Mouse (Mus musculus) hindbrain, embryonic 11.5 days (tissue): ENCODE measurements at regions not wholly inside any gene's neighbourhood (a gene's known extent, or its start where the extent isn't known, plus 50 kb on each side); places are given as distances from the start of the nearest gene placed in this dataset.
"Not testable (repeated sequence)": the region's sequence is repeated elsewhere in the genome, so short reads cannot be mapped to it uniquely, and the experiment has no call there.

ENCODE experiments used
- ATAC-seq: fragments of 200-750 bp; cut with Nextera tagmentation; 2 replicates; pipeline ENCODE4 v1.8.0; 2017; ENCODE audit warnings: mild to moderate bottlenecking, moderate TSS enrichment, moderate library complexity; ENCODE audit not compliant: low FRiP score
- DNase-seq: peaks from one replicate; pipeline ENCODE4 v3.0.0-alpha.2; 2015; ENCODE audit warnings: low spot score
- H3K27ac ChIP-seq: fragments of 300-500 bp; sonication (generic); 2 replicates; pipeline ENCODE4 v1.5.1; 2014; ENCODE audit warnings: mild to moderate bottlenecking, low read depth, low read length
- H3K27me3 ChIP-seq: fragments of 300-500 bp; sonication (generic); 2 replicates; pipeline ENCODE4 v1.6.1; 2014; ENCODE audit warnings: mild to moderate bottlenecking, low read length, moderate library complexity, mixed read lengths; ENCODE audit not compliant: control insufficient read depth, insufficient read depth
- H3K36me3 ChIP-seq: fragments of 300-500 bp; sonication (generic); 2 replicates; pipeline ENCODE4 v1.6.1; 2014; ENCODE audit warnings: mild to moderate bottlenecking, low read length, moderate library complexity, mixed read lengths; ENCODE audit not compliant: control insufficient read depth, insufficient read depth
- H3K4me1 ChIP-seq: fragments of 300-500 bp; sonication (generic); replicated peaks from 2 replicates; pipeline ENCODE4 v1.6.1; 2014; ENCODE audit warnings: low read length, mixed read lengths; ENCODE audit not compliant: control insufficient read depth, insufficient read depth
- H3K4me2 ChIP-seq: fragments of 300-500 bp; sonication (generic); replicated peaks from 2 replicates; pipeline ENCODE4 v1.6.1; 2014; ENCODE audit warnings: mild to moderate bottlenecking, low read depth, low read length
- H3K4me3 ChIP-seq: fragments of 300-500 bp; sonication (generic); 2 replicates; pipeline ENCODE4 v1.5.1; 2014; ENCODE audit warnings: low read depth, low read length
- H3K9ac ChIP-seq: fragments of 300-500 bp; sonication (generic); 2 replicates; pipeline ENCODE4 v1.6.1; 2014; ENCODE audit warnings: low read depth, low read length
- H3K9me3 ChIP-seq: fragments of 300-500 bp; sonication (generic); 2 replicates; pipeline ENCODE4 v1.6.1; 2016; ENCODE audit warnings: low read length; ENCODE audit not compliant: control insufficient read depth
- WGBS: fragments of 180-500 bp; shearing (Covaris S2); extraction: QIAGEN DNeasy Blood & Tissue Kit; methylation state at CpG from one replicate; pipeline ENCODE4 v1.1.7; 2014; 5-methylcytosine and 5-hydroxymethylcytosine counted together

- no peaks in the 10 kb centered on the region for H3K4me1 ChIP-seq
- no peak overlapping the region for H3K4me3 ChIP-seq
- no peak overlapping the region for H3K9ac ChIP-seq
- H3K9me3 ChIP-seq = no peaks in the 10 kb centered on the region
- ATAC-seq = no peak
- no peak for DNase-seq
- H3K36me3 ChIP-seq = no peaks in the 10 kb centered on the region
- H3K4me2 ChIP-seq = no peak overlapping the region
- WGBS = 70% methylated on average over 5 of the region's 5 CpGs
- H3K27me3 ChIP-seq = no peaks in the 10 kb centered on the region
- H3K27ac ChIP-seq = no peak overlapping the region
Measured at GRCm38 (mm10) chr14:37820918-37821632, 686.0 kb upstream of the Ghitm start.

- ATAC-seq = no peak
Measured at GRCm38 (mm10) chr14:37819959-37820358, 684.9 kb upstream of the Ghitm start.

GRCm38 (mm10) chr14:37795642-37796041 is 660.6 kb upstream of the Ghitm start:
- Histone ChIP-seq H3K9me3 (no peaks in the 10 kb centered on the region), H3K4me1 (no peaks in the 10 kb centered on the region)
- 94% methylated on average over 2 of the region's 2 CpGs for WGBS

More at GRCm38 (mm10) chr14:37819959-37820358, 684.9 kb upstream of the Ghitm start:
- H3K9ac ChIP-seq = no peak overlapping the region
- DNase-seq = peak; percentile 41
- no peak overlapping the region for H3K4me2 ChIP-seq
- no peaks in the 10 kb centered on the region for H3K4me1 ChIP-seq
- no peaks in the 10 kb centered on the region for H3K27me3 ChIP-seq
- no peak overlapping the region for H3K27ac ChIP-seq
- no peaks in the 10 kb centered on the region for H3K9me3 ChIP-seq
- no peaks in the 10 kb centered on the region for H3K36me3 ChIP-seq
- no peak overlapping the region for H3K4me3 ChIP-seq
- 23% methylated on average over 7 of the region's 7 CpGs for WGBS

GRCm38 (mm10) chr14:37765729-37766128 is 630.7 kb upstream of the Ghitm start:
- Histone ChIP-seq H3K9ac (no peak overlapping the region), H3K9me3 (no peaks in the 10 kb centered on the region)

More at GRCm38 (mm10) chr14:37795642-37796041, 660.6 kb upstream of the Ghitm start:
- H3K27ac ChIP-seq = no peak overlapping the region
- DNase-seq = no peak
- no peak overlapping the region for H3K9ac ChIP-seq
- no peaks in the 10 kb centered on the region for H3K36me3 ChIP-seq
- H3K4me2 ChIP-seq = no peak overlapping the region
- H3K4me3 ChIP-seq = no peak overlapping the region
- no peaks in the 10 kb centered on the region for H3K27me3 ChIP-seq
- no peak for ATAC-seq

GRCm38 (mm10) chr14:37749661-37750060 is 614.6 kb upstream of the Ghitm start:
- H3K4me2 ChIP-seq, H3K4me3 ChIP-seq, H3K27ac ChIP-seq, H3K9ac ChIP-seq, DNase-seq, H3K9me3 ChIP-seq, H3K4me1 ChIP-seq, H3K27me3 ChIP-seq, ATAC-seq, H3K36me3 ChIP-seq: not testable (repeated sequence)

More at GRCm38 (mm10) chr14:37765729-37766128, 630.7 kb upstream of the Ghitm start:
- H3K4me2 ChIP-seq = no peak overlapping the region
- H3K27ac ChIP-seq = no peak overlapping the region
- ATAC-seq (no peak), DNase-seq (no peak)
- WGBS = 83% methylated on average over 1 of the region's 1 CpGs
- H3K4me3 ChIP-seq = no peak overlapping the region
- no peaks in the 10 kb centered on the region for H3K27me3 ChIP-seq
- H3K4me1 ChIP-seq = no peaks in the 10 kb centered on the region
- H3K36me3 ChIP-seq = no peaks in the 10 kb centered on the region

GRCm38 (mm10) chr14:37749162-37749561 is 614.1 kb upstream of the Ghitm start:
- no peaks in the 10 kb centered on the region for H3K36me3 ChIP-seq
- H3K27me3 ChIP-seq = no peaks in the 10 kb centered on the region
- H3K9me3 ChIP-seq = no peaks in the 10 kb centered on the region
- 90% methylated on average over 7 of the region's 7 CpGs for WGBS
- H3K27ac ChIP-seq = no peak overlapping the region
- no peak overlapping the region for H3K4me2 ChIP-seq
- no peak overlapping the region for H3K4me3 ChIP-seq
- H3K4me1 ChIP-seq = no peaks in the 10 kb centered on the region
- H3K9ac ChIP-seq = no peak overlapping the region
- ATAC-seq (no peak), DNase-seq (no peak)

GRCm38 (mm10) chr14:37743048-37743447 is 608.0 kb upstream of the Ghitm start:
- Histone ChIP-seq H3K4me3 (no peak overlapping the region), H3K4me1 (no peaks in the 10 kb centered on the region)
- no peak for ATAC-seq

GRCm38 (mm10) chr14:37742426-37742825 is 607.4 kb upstream of the Ghitm start:
- H3K27ac ChIP-seq, H3K36me3 ChIP-seq, H3K4me2 ChIP-seq, DNase-seq, H3K4me3 ChIP-seq, H3K27me3 ChIP-seq, H3K9me3 ChIP-seq, ATAC-seq, H3K9ac ChIP-seq, H3K4me1 ChIP-seq: not testable (repeated sequence)
- WGBS = 92% methylated on average over 1 of the region's 1 CpGs

More at GRCm38 (mm10) chr14:37743048-37743447, 608.0 kb upstream of the Ghitm start:
- Histone ChIP-seq H3K9ac (no peak overlapping the region), H3K4me2 (no peak overlapping the region), H3K27ac (no peak overlapping the region), H3K9me3 (no peaks in the 10 kb centered on the region), H3K27me3 (no peaks in the 10 kb centered on the region), H3K36me3 (no peaks in the 10 kb centered on the region)
- no peak for DNase-seq
